Comparison of ENCODE assay signal across 11 mouse cellular contexts in genomic region chr6:97394473-97395075, GRCm38 (mm10).
DNase-seq lines count a peak whose midpoint lies in the region; ATAC-seq and TF ChIP-seq lines count a peak whose summit lies in the region.
"Had no signal": no experiment of that assay in that cellular context is flagged by ENCODE, and none has a peak within 500 bp of the region (broad histone marks: within the 10 kb centered on the region; RNA-seq: fewer than 3 reads in every experiment).

No protein-coding gene starts in this region.

- H3K27me3 ChIP-seq in forebrain, embryonic 15.5 days: no peaks in the 10 kb centered on the region
- no peaks in the 10 kb centered on the region for H3K27me3 ChIP-seq in midbrain, embryonic 14.5 days (ENCODE audit: control insufficient read depth, insufficient read depth, low read length)
- H3K27me3 ChIP-seq in cerebellum, adult 2 months (ENCODE audit: control insufficient read depth, insufficient read depth, low read length): no peaks in the 10 kb centered on the region

- peak; percentile 42 for DNase-seq in CD4-positive helper T cell, adult 2 months (ENCODE audit: low read depth, low spot score)
- peak; percentile 60 for DNase-seq in CD4-positive, CD25-positive, alpha-beta regulatory T cell, adult 2 months (ENCODE audit: low read depth, low spot score)
- peak; percentile 52 for DNase-seq in midbrain, embryonic 14.5 days
- no peak for DNase-seq in layer of hippocampus, postnatal 36 days
- DNase-seq in kidney, adult 9 months: no peak
- no peak for DNase-seq in cerebellum, adult 2 months
- DNase-seq: adrenal gland, postnatal 14 days; cerebellum, postnatal 10 days; kidney, postnatal 25 days had no signal

- H3K36me3 ChIP-seq in forebrain, embryonic 15.5 days: no peaks in the 10 kb centered on the region
- H3K36me3 ChIP-seq in midbrain, embryonic 14.5 days (ENCODE audit: control insufficient read depth, insufficient read depth, low read length): no peaks in the 10 kb centered on the region
- H3K36me3 ChIP-seq: heart, embryonic 15.5 days had no signal

- no peak for TF ChIP-seq CTCF in cerebellum, adult 2 months (IDR thresholded peaks at IDR 0.05; ENCODE audit: borderline replicate concordance, insufficient read depth, low read depth, low read length)

- no peak overlapping the region for H3K4me3 ChIP-seq in forebrain, embryonic 15.5 days
- no peak overlapping the region for H3K4me3 ChIP-seq in midbrain, embryonic 14.5 days (replicated peaks; ENCODE audit: low read depth, low read length)
- no peak overlapping the region for H3K4me3 ChIP-seq in cerebellum, adult 2 months (replicated peaks; ENCODE audit: insufficient read depth, low read depth, low read length)

- no peaks in the 10 kb centered on the region for H3K9me3 ChIP-seq in forebrain, embryonic 15.5 days
- H3K9me3 ChIP-seq in midbrain, embryonic 14.5 days (ENCODE audit: control insufficient read depth, low read length): no peaks in the 10 kb centered on the region
- H3K9me3 ChIP-seq: heart, embryonic 15.5 days had no signal

- TF ChIP-seq POLR2A in cerebellum, adult 2 months (IDR thresholded peaks at IDR 0.05; ENCODE audit: borderline replicate concordance, insufficient read depth, low read length): no peak

- WGBS in forebrain, embryonic 15.5 days: 25% methylated on average over 12 of the region's 12 CpGs
- 18% methylated on average over 12 of the region's 12 CpGs for WGBS in midbrain, embryonic 14.5 days
- WGBS in cerebellum, adult 2 months: 56% methylated on average over 12 of the region's 12 CpGs

- ATAC-seq in forebrain, embryonic 15.5 days (replicated peaks): no peak
- ATAC-seq in midbrain, embryonic 14.5 days (ENCODE audit: low FRiP score, low TSS enrichment): no peak

- peak overlapping the region; percentile 80 for H3K27ac ChIP-seq in forebrain, embryonic 15.5 days (replicated peaks)
- H3K27ac ChIP-seq in midbrain, embryonic 14.5 days (replicated peaks; ENCODE audit: low read depth, low read length): no peak overlapping the region; the same call in 1 of the 2 replicates
- no peak overlapping the region for H3K27ac ChIP-seq in cerebellum, adult 2 months (ENCODE audit: insufficient read depth, low read length)
- H3K27ac ChIP-seq: heart, embryonic 15.5 days had no signal

- H3K9ac ChIP-seq in forebrain, embryonic 15.5 days (replicated peaks): no peak overlapping the region
- H3K9ac ChIP-seq in midbrain, embryonic 14.5 days (replicated peaks; ENCODE audit: low read length): no peak overlapping the region
- H3K9ac ChIP-seq: heart, embryonic 15.5 days had no signal

- peak overlapping the region; percentile 21; the same call in 1 of the 2 replicates for H3K4me2 ChIP-seq in forebrain, embryonic 15.5 days (replicated peaks)
- H3K4me2 ChIP-seq in midbrain, embryonic 14.5 days (ENCODE audit: low read length): peak overlapping the region; percentile 26; the same call in 1 of the 2 replicates

- H3K4me1 ChIP-seq in forebrain, embryonic 15.5 days: peaks cover 52% of the 10 kb centered on the region
- peaks cover 18% of the 10 kb centered on the region for H3K4me1 ChIP-seq in midbrain, embryonic 14.5 days (ENCODE audit: control insufficient read depth, insufficient read depth, low read length)
- no peaks in the 10 kb centered on the region for H3K4me1 ChIP-seq in cerebellum, adult 2 months (ENCODE audit: control insufficient read depth, insufficient read depth, low read length)

Comparison
In these comparisons a context has a peak if more than half of its experiments do, and no peak if none do; other contexts are left out.
1. DNase-seq: peak in CD4-positive helper T cell, adult 2 months (single experiment), CD4-positive, CD25-positive, alpha-beta regulatory T cell, adult 2 months (single experiment) and midbrain, embryonic 14.5 days (single experiment); none in layer of hippocampus, postnatal 36 days (0 of 2), kidney, adult 9 months (single experiment) and cerebellum, adult 2 months (0 of 2).